Mouse (Mus musculus) G1E (cell line): ENCODE results near the gene Cd248.

Source experiments
- CTCF ChIP-seq: IDR thresholded peaks from 2 replicates; pipeline ENCODE4 v1.5.1; 2012; ENCODE audit warnings: low read depth, low read length, inconsistent platforms, mixed read lengths
- GATA1 ChIP-seq: IDR thresholded peaks from 2 replicates; pipeline ENCODE4 v1.6.1; 2012; ENCODE audit warnings: borderline replicate concordance, low read length, inconsistent platforms, mixed read lengths
- GATA2 ChIP-seq: IDR thresholded peaks from 2 replicates; pipeline ENCODE4 v1.6.1; 2012; ENCODE audit warnings: low read depth, low read length, inconsistent platforms, borderline replicate concordance
- POLR2AphosphoS5 ChIP-seq: IDR thresholded peaks from 2 replicates; pipeline ENCODE4 v1.6.1; 2012; ENCODE audit warnings: low read depth, low read length, inconsistent platforms; ENCODE audit not compliant: insufficient replicate concordance

DNA sequence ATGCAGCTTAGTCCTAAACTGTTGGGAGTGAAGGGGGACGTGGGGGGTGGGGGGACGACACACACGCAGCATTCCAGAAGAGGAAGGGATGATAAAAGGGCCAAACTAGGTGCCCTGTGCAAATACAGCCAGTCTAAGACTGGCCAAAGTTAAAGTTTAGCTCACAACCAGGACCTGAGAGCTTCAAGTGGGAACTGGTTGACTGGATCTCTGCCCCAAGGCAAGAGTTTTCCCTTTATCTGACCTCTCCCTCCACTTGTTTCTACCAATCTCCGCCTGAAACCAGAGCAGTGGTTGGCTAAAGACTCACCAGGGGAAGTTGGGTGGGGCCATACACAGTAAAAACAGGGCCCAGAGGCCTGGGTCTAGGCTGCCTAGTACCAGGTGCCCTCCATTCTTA is 40.8 kb downstream of the Cd248 start:
- TF ChIP-seq CTCF: no peak
- no peak for TF ChIP-seq POLR2AphosphoS5
- TF ChIP-seq GATA1: no peak
- no peak for TF ChIP-seq GATA2
